Mouse (Mus musculus) erythroblast, embryonic 14.5 days (primary cell): Measurements from ENCODE around the gene Upp2.

Source experiments
- GATA1 ChIP-seq: IDR thresholded peaks from 2 replicates; pipeline ENCODE4 v1.6.1; 2012; ENCODE audit warnings: low read length, inconsistent platforms, mixed read lengths
- TAL1 ChIP-seq: IDR thresholded peaks from 3 replicates; pipeline ENCODE4 v1.6.1; 2012; ENCODE audit warnings: low read length, inconsistent platforms, mixed read lengths

- TF ChIP-seq TAL1 (no peak), GATA1 (no peak)
Measured at GRCm38 (mm10) chr2:58773833-58774232, 206.7 kb downstream of the Upp2 start.
